Mouse (Mus musculus) telencephalon, adult 2 months (tissue): ENCODE measurements at regions not wholly inside any gene's neighbourhood (a gene's known extent, or its start where the extent isn't known, plus 50 kb on each side); places are given as distances from the start of the nearest gene placed in this dataset.
"Not testable (repeated sequence)": the region's sequence is repeated elsewhere in the genome, so short reads cannot be mapped to it uniquely, and the experiment has no call there.

Source experiments
- DNase-seq: peaks from one replicate; pipeline ENCODE4 v3.0.0-alpha.2; 2011; ENCODE audit warnings: low read depth, low spot score

- no peak for DNase-seq
Measured at GRCm38 (mm10) chr12:109749256-109749655, 149.1 kb upstream of the Rtl1 start.

GRCm38 (mm10) chr12:109749711-109750243, 149.6 kb upstream of the Rtl1 start:
- peak; percentile 84 for DNase-seq

GRCm38 (mm10) chr12:109754986-109755385, 154.9 kb upstream of the Rtl1 start:
- no peak for DNase-seq

DNA sequence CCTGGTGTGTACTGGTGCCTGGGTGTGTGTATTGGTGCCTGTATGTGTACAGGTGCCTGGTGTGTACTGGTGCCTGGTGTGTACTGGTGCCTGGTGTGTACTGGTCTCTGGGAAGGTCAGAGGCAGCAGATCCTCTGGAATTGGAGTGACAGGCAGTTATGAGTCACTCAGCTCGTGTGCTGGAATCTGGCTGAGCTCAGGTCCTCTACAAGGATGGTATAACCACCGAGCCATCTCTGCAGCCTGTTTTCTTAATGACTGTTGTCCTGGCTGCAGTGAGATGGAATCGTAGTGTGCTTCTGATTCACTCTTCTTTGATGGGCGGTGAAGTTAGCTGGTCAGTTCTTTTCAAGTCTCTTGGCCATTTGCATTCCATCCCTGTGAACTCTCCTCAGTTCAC, 164.2 kb upstream of the Rtl1 start:
- no peak for DNase-seq

DNA sequence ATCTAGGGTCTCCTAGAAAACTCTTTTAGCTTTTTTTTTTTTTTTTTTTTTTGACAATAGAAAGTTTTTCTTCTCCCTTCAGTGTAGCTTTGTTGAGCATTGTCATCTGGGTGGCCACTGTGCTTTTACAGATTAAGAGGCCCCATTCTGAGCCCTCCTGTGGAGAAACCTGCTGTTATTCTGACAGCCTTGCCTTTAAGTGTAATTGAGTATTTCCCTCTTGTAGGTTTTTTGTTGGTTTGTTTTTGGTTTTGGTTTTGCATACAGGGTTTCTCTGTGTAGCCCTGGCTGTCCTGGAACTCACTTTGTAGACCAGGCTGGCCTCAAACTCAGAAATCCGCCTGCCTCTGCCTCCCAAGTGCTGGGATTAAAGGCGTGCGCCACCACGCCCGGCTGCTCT, 166.5 kb upstream of the Rtl1 start:
- DNase-seq, result not testable (repeated sequence)

DNA sequence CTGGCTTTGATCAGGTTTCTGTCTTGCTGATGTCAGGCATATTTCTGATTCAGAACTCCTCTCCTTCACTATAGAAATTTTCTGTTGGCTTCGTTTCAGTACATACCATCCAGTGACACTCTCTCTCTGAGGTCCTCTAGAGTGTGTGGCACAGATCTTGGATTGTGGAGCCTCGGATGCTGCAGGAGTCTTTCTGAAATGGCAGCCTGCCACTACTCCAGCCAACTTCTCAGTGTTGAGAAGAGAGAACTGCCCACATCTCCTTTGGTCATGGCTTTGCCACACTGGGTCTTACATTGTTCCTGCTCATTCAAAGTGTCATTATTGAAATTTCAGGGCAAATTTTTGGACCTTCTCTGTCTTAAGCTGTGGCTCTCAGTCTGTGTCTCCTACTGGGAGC, 172.4 kb upstream of the Rtl1 start:
- no peak for DNase-seq

DNA sequence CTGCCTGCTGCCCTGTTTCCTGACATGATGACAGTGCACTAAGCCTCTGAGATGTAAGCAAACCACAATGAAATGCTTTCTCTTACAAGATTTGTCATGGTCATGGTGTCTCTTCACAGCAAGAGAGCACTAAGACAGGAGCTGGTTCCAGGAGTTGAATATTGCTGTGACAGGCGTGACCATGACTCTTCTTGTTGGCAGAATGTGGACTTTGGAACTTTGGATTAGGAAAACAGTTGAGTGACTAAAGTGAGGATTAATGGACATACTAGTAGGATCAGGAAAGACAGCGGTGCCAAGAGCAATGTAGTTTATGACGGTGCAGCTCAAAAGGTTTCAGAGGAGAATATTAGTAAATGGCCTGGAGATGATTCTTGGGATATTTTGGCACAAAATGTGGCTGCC, 173.8 kb upstream of the Rtl1 start:
- DNase-seq, result no peak

DNA sequence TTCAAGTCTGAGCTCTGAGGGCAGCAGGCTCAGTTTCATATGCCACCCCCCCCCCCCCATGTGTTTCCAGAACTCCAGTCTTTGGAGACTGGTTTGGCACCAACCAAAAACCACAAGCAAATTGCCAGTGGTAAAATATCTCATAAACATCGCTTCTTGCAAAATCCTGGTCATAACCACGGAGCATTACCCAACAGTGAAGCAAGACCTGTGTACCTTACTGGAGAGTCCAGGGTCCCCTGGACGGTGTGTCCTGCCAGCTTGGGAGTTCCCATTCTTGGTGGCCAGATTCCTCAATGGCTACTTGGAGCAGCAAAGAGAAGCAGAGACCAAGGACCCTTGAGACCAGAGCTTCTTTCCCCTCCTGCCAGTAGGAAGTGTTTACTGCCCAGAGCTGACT, 198.7 kb upstream of the Rtl1 start:
- no peak for DNase-seq

- no peak for DNase-seq
Measured at GRCm38 (mm10) chr12:109799395-109799794, 199.3 kb upstream of the Rtl1 start.

DNA sequence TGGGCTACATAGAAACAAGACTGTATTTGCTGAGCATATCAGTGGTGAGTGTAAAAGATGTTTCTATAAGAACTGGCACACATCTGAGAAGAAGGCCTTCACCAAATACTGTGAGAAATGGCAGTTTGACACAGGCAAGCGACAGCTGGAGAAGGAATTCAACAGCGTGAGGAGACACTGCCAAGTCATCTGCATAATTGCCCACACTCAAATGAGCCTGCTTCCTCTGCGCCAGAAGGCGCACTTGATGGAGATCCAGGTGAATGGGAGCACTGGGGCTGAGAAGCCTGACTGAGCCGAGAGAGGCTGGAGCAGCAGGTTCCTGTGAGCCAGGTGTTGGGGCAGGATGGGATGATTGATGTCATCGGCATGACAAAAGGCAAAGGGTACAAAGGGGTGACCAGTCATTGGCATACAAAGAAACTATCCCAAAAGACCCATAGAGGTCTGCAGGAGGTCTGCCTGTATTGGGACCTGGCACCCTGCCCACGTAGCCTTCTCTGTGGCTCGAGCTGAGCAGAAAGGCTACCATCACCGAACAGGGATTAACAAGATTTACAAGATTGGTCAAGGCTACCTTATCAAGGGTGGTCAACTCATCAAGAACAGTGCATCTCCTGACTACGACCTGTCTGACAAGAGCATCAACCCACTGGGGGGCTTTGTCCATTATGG, 227.2 kb upstream of the Rtl1 start:
- DNase-seq, result peak; percentile 44

DNA sequence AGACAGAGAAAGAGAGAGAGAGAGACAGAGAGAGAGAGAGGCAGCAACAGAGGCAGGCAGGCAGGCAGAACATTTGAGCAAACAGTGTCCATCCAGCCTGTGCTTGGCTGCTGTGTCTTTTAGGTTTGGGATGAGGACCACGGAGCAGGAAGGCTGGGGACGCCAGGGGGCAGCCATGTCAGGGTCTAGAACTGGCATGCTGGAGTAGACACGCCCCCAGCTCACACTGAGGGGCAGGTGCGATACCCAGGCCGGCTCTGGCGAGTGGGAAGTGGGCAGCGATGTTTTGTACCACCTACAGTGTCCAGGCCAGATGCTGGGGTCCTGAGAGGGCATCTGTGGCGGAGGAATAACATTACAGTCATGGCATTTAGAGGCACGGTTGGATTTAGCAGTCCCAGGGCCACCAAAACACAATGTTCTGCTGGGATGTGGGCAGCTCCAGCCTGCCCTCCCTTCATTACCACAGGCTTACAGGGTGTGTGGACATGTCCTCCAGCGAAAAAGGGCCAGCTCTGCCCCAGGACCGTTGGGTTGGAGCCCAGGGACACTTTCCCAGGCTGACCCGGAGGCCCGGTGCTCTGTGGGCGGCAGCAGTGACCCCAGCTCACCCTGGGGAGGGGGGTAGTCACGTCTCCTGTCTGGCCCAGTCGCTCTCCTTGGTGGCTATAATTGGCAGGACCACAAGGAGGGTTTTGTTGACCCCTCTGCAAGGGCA, 230.3 kb upstream of the Rtl1 start:
- DNase-seq, result no peak

DNA sequence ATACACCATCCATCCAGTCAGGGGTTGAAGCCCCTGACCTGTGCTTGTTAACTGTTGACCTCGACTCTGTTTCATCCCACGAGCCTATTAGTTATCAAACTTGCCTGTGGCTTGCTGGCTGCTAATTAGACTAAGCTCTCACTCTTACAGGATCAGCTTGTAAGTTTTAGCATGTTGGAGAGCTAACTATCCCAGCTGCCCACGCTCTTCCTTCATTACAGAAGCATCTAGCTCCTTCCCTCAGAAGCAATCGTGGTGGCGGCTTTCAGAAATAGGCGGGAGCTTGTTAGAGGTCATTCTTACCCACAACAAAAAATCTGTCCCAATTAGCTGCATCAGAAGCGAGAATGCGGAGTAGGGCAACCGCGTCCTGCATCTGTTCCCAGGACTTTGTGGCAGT, 232.8 kb upstream of the Rtl1 start:
- peak; percentile 18 for DNase-seq

GRCm38 (mm10) chr12:109836521-109836920, 236.4 kb upstream of the Rtl1 start:
- no peak for DNase-seq

DNA sequence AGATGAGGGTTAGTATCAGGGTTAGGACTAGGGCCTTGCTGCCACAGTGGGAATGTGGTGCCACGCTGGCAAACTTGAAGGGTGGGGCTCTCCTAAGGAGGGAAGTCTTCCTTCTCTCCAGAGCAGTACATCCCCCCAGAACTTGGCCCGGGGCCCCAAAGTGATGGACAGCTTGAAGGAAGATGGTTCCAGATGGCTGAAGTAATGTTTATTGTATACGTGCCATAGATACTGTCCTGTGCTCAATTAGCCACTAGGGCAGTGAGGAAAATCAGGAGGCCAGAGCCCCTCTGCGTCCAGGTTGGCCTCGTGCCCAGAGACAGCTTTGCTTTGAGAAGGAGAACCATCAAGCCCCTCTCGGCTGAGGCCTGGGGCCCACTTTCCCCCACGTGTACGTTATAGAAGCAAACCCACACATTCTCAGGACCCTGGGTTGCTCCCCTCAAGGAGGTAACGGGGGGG, 239.0 kb upstream of the Rtl1 start:
- DNase-seq, result no peak

DNA sequence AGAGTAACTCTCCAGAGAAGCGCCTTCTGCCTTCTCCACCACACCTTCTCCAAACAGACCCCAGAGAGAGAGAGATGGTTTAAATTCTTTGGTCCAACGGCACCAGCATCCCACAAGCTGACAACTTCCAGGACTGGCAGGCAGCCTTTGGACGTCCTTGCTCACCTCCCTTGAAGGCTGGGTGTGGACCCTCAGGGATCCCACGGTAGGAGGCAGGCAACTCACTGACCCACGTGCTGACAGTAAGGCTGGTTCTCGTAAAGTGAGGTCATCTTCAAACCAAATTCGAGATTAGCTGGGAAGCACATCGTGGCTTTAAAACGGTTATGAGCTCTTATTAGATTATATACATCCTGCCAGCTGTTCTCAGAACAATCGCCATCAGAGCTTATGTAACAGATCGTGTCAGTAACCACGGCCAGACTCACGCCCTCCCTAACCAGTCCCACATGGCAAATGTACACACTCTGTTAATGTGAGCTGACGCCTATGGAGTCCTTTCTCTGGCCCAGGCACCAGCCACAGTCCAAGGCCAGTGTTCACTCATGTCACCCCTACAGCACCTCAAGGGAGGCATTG, 239.9 kb upstream of the Rtl1 start:
- DNase-seq, result no peak

DNA sequence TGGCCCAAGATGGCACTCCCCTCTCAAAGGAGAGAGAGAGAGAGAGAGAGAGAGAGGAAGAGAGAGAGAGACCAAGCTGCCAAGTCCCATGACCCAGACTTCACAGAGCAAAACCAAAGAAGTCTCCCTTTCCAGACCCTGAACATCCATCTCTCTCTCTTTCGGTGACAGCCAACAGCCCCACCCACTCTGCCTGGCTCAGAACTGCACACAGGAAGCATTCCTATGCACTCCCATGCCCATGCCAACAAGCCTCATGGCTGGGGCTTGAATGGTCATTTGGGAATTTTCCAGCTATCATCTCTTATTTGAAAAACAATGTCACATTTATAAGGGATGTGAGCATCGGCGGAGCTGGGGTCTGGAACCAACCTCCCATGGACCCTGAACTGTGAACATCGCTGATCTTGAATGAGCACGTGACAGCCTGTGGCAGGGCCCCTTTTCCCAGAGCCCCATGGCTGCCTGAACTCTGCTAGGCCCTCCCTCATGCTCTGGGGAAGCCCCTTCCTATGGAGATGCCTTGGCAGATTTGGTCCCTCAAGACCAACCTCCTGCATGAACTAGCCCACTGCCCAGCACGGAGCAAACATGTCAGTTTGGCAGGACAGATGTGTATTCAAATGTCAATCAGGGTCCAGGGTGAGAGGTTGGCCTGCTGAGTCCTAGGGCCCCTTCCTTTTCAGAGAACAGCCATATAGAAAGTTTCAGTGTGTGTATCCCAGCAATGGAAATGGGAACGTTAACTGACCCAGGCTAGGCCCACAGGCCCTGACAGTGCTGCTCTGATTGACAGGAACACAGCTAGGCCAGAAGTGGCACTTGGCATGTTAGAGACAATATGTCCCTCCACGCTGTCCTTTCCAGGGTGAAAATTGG, 244.8 kb upstream of the Rtl1 start:
- DNase-seq, result no peak

DNA sequence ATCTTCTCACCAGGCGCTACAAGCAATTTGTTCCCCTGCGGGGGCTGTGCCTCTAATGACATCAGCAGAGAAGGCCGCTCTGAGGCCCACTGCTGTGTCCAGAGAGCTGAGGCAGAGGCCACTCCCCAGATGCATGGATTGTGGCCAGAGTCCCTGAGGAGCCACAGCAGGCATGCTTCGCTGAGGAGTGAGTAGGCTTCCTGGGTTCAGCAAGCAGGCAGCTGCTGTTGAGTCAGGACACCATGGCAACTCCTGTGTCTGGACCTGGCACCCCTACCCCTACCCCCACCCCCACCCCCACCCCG, 245.4 kb upstream of the Rtl1 start:
- DNase-seq, result no peak

DNA sequence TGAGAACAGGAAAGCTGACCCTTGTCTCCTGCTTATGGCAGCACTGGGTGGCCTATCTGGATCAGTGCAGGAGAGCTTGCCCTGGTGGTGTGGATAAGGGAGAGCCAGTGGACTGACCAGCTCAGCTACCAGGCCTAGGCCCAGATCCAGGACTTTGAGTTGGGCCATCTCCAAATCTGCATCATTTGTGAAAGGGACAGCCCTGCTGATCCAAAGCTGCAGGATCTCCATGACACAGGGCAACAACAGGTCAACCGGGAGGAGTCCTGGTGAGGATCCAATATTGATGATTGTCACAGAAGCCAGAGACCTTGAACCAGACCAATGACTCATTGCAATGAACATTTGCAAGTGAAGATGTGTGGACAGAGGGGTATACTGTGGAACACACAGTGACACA, 256.2 kb upstream of the Rtl1 start:
- DNase-seq, result no peak

DNA sequence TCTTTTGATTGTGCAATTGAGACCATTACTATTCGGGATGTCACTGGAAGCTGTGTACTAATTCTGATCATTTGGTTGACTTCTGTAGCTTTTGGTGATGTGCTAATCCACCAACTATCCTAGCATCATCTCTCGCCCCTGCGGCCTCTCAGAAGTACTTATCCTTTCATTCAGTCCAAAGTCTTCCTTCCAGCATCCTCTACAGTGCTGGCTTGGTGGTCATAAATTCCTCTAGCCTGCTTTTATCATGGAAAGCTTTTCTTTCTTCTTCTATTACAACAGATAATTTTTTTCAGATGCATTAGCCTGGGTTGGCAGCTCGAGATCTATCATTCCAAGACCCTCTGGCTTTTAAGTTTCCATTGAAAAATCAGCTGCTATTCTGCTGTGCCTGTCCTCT, 257.6 kb upstream of the Rtl1 start:
- DNase-seq, result no peak

DNA sequence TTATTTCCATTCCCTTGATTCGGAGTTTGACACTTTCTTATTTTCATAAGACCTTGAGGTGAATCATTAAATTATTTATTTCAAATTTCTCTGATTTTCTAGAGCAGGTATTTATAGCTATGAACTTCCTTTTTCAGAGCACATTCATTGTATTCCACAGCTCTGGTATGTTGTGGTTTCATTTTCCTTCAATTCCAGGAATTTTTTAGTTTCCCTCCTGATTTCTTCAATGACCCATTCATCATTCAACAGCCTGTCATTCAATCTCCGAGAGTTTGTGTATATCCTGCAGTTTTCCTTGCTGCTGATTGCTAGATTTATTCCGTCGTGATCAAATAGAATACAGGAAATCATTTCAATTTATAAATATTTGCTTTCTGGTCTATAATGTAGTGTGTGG, 264.7 kb upstream of the Rtl1 start:
- DNase-seq, result no peak

- no peak for DNase-seq
Measured at GRCm38 (mm10) chr12:109871021-109871420, 270.9 kb upstream of the Rtl1 start.

GRCm38 (mm10) chr12:109874466-109874865, 274.3 kb upstream of the Rtl1 start:
- DNase-seq, result no peak
